Mouse (Mus musculus) adrenal gland, adult 8-10 months (tissue): ENCODE results near the gene Rfx3. TPM values are rescaled to one million over a fixed set of nuclear protein-coding genes. Genes with fewer than 3 reads are reported as not detected.

Source experiments
- DNase-seq: peaks from one replicate; pipeline ENCODE4 v3.0.0; 2022
- total RNA-seq, 4 experiments: library from RNA; stranded (reverse); gene quantifications; 2 replicates each; pipeline ENCODE4 v1.2.4; 2022

Gene Rfx3
- 1 to 10 TPM; 7.3 to 9.5 (median 8.2) TPM for total RNA-seq

DNA sequence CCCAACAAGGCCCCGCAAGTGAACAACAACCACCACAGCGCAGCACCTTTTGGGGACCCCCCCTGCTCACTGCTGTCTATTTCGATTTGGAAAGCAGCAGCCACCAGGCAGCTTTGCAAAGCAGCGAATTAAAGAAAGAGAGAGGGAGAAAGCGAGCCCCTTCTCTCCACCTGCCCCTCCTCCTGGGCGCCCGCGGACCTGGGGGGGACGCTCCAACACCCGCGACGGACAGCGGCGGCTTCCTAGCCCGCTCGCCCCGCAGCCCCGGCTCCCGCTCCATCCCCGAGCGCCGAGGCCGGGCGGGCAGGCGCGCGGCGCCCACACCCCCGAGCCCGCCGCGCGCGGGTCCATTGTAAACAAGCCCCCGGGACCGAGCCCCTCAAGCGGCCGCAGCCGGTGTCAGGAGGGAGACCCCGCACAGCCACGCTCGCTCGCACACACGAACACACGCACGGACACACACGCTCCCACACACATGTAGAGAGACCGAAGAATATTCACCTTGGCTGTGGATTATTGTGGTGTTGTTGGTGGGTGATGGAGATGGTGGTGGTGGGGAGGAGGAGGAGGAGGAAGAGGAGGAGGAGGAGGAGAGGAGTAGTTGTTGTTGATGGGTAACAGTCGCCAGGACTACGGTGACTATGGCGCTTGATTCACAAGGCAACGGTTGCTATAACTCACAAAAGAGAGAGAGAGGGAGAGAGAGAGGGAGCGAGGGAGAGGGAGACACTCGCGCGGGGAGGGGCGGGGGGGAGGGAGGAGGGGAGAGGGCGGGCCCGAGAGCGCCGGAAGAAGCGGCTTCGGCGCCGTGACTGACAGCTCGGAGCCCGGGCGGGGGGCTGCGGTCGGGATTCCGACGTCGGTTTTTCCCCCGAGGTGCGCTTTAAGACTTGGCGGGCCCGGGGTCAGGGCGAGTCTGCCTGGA, at the start of gene Rfx3:
TSS of gene Rfx3 (minus strand) at position 696 of the 925 bp plus-strand sequence.
- peak; percentile 24 for DNase-seq

DNA sequence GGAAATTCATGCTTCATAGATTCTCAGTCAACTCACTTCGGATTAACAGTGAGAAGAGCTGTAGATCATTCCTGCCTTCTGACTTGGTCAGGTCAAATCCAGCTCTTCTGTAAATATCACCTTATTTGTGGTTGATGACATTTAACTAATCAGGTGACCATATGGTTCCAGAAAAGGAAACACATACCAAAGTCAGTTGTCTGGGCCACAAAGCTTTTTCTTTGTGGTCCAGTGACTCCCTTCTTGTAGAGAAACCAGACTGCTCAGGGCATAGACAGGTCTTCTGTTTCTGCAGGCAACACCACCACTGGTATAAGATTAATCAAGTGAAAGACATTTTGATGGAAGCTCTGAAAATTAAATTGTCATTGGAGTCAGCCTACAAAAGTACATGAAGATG, 41.1 kb upstream of the Rfx3 start:
- no peak for DNase-seq

DNA sequence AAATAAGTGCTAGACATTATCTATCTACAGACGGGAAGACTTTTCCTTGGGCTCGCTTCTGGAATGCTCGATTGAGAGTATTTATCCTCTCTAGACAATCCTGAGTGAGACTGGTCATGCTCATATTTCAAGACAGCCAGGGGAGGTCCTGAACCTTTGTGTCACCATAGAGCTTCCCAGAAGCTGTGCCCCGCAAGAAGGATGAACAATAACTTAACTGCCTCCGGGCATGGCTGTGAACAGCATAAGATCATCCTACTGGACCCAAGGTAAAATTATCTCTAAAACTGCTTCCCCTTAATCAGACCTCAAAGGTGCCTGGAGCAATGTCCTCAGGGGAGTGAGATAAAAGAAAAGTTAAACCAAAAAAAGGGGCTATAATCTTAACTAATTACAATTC, 40.6 kb upstream of the Rfx3 start:
- no peak for DNase-seq

GRCm38 (mm10) chr19:28049280-28049679, 38.3 kb upstream of the Rfx3 start:
- DNase-seq = no peak

- DNase-seq = no peak
Observed at GRCm38 (mm10) chr19:28046806-28047205, 35.8 kb upstream of the Rfx3 start.

DNA sequence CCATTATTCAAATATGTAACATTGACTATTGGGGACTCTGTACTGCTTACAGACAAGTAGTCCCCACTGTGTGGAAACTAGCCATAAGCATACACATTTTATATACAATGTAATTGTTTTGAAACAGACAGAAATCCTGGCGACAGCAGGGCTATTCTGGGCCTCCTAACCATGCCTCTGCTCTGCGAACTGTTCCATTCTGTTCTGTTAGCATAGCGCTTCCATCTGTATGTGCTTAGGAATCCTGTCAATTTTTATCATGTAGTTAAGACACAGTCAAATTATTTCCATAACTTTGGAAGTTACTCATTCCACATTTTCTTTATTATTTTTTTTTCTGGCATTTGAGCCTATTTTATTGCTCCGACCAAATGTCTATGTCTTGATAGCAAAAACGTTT, 34.0 kb upstream of the Rfx3 start:
- no peak for DNase-seq

DNA sequence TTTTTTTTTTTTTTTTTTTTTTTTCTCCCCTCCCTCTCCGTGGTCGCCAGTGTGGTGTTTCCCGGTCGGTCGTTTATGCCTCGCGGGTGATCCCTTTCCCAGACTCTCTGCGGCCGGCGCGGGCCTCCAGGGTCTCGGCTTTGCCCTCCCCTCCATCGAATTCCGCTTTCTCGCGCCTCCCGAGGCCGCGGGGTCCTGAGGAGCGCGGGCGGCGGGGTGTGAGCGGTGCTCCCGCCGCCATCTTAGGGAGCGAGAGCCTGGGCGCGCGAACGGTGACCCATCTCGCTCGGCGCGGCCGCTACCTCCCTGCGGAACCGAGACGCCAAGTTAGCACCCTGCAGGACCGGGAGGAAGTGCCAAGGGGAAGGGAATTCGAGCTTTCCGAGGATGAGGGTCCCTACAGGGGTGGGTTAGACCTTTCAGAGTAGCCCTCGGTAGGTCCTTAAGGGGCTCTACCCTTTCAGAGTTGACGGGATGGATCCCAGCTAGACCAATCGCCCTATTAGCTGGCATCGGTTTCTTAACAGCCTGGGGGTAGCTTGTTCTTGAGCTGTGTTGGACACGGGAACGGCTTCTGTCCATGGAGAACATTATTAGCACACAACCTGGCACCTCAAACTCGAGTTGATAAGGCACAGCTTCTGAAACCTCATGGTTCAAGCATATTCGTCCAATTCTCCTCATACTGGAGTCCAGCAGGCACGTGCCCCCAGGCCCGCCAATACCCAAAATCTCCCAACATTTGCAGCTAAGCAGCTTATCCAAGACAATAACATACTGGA, 943 bp upstream of the Rfx3 start:
- DNase-seq = peak; percentile 62

DNA sequence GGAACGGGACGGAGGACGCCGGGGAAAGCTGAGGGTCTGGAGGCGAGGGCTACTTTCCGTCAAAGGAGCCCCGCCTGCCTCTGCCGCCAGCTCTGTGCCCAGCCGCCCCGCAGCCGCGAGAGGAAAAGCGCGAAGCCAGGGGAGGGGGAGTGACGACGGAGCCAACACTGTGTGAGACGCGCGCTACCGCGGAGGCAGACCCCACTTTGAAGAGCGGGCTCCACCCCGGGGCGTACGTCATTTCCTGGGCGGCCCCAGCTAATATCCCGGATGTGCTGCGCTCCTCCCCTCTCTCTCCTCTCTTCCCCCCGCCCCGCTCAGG, 391 bp upstream of the Rfx3 start:
- peak; percentile 89 for DNase-seq

GRCm38 (mm10) chr19:28009587-28010281, 1.2 kb downstream of the Rfx3 start:
- DNase-seq = no peak

GRCm38 (mm10) chr19:28004190-28004589, 6.8 kb downstream of the Rfx3 start:
- no peak for DNase-seq

DNA sequence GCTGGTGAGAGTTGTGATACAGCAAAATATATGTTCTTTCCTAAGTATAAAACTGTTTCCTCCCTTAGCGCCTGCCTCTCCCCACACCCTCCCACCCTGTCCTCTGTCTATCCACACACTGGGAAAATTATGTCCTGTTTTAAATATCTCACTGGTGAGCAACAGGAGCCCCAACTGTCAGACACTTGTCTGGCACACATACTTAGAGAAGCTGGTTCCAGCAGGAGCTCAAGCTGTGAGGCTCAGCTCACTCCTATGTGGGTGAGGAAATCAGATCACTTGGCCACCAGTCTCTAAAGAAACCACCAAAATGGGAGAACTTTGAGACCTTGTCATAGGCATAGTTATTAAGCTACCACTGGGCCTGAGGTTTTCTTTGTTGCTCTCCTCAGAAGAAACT, 7.5 kb downstream of the Rfx3 start:
- no peak for DNase-seq

- no peak for DNase-seq
Observed at GRCm38 (mm10) chr19:28002708-28003107, 8.3 kb downstream of the Rfx3 start.

- DNase-seq = no peak
Observed at GRCm38 (mm10) chr19:27992800-27993199, 18.2 kb downstream of the Rfx3 start.

DNA sequence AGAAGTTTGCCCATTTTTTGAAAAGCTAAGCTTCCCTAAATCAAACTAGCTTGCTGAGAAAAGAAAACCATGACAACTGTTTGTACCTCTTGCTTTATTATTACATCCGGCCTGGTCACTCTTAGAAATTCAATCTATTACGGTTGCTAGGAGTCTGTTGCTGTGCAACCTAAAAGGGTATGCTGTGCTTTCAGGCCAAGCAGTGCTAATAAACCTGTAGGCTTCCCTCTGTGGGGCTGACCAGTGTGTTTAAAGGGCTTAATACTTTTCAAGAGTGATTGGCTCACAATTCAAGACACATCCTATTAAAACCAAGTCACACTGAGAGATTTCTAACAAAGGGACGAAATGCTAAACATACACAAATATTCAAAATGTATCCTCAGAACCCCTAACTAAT, 22.2 kb downstream of the Rfx3 start:
- DNase-seq = no peak

GRCm38 (mm10) chr19:27967590-27967989, 43.4 kb downstream of the Rfx3 start:
- DNase-seq = no peak

DNA sequence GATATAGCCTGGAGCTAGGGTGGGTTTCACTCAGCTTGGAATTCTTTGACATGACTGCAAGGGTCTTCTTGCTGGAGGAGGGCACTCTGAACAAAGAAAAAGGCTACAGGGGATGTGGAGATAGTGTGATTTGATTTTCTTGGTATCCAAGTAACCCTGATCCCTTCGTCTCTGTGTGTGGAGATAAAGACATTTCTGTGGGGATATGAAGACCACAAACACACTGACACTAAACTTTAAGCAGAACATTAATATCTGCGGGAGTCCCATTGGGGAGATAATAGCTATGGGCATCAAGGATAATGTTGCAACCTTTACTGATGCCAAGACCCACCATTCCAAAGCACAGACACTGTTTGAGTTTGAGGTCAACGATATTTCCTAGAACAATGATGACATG, 49.7 kb downstream of the Rfx3 start:
- no peak for DNase-seq

DNA sequence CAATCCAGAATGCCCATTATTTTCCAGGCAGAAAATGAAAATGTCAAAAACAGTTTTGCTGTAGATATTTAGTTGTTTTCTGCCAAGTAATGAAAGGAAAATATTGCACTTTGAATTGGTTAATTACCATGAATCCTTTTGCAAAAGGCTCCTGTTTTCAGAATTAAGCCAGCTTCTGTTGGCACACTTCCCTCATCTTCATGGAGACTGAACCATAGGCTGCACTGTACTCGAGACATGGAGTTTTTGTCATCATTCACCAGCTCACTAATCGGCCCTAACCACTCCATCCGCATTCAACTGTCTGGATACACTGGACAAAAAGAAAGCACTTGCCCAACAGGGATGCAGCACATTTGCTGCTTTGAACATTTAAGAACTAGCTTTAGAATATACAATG, 75.5 kb downstream of the Rfx3 start:
- no peak for DNase-seq

DNA sequence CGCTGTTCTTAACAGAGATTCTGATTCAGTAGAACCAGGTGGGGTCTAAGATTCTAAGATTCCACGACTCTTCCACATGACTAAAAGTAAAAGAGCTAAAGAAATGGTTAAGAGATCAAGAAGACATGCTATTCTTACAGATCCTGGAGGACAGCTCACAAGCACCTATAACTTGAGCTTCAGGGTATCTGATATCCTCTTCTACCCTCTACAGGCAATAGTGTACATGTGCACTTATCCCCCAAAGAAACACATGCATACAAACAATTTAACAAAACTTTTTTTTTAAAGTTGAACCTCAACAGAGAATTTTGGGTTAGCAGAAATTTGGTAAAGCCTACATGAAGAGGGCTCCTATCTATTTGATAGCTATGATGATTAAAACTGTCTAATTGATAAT, 79.8 kb downstream of the Rfx3 start:
- no peak for DNase-seq

DNA sequence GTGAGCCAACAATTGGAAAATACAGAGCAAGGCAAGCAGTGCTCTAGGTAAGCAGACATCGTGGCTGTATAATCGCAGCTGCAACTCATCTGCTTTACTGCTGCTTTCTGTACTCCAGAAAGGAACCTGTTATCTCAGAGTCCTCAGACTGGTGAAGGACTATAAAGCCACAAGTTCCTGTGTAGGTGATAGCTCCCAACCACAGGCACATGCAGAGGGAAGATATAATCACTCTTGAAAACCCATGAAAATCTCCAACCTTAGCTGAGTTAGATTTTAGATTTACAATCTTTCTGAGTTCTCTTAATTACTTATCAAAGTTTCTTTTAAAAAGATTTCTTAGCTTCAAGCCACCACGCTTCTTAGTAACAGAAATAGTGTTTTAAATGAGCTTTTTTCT, 84.6 kb downstream of the Rfx3 start:
- no peak for DNase-seq

DNA sequence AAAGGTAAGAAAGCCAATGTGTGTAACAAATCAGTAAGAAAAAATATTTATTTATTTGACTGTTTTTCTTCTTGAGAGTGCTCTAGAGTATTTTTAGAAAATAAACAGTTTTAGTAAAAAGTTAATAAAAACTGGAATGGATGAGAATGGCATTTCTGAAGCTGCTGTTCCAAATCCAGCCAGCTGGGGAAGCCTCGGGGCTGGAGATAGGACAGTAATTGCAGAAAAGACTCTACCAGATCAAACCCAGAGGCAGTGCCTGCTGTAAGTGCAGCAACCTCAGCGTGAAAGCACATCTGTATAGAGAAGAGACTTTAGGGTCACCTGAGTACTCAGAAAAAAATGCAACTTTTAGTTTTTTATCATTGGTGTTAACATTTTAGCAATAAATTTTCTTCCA, 91.9 kb downstream of the Rfx3 start:
- no peak for DNase-seq

DNA sequence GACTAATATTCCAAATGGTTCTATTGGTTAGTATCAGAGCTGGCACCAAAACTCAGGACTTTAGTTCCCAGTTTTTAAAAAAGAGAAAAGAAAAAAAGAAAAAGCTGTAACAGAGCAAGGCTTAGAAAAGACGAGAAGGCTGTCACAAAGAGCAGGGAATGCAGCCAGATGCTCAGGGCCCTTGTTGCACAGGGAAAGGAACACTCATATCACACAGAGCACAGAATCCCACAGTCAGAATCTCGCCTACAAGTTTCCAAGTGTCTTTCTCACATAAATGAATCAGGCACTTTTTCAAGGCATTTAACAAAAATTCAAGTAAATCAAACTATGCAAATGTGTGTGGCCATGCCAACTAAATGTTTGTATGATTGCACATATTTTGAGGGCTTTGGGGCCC, 94.5 kb downstream of the Rfx3 start:
- DNase-seq = no peak

GRCm38 (mm10) chr19:27906976-27907375, 104.0 kb downstream of the Rfx3 start:
- DNase-seq = no peak

DNA sequence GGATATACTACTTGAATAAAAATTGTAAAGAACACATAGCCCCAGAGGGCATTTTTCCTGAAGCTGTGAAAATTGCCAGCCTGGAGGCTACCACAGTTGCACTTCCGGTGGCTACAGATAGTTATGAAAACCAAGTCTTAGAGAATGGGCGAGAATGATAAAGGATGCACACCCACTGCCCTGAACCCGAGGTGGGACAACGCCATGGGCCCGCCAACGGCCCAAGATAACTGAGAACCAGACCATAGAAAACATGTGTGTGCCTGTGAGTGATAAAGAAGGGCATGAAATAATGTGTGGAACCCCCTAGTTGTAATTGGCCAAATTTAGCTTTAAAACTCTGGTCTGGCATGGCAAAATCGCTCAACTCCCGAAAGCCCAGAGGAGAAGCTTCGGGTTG, 105.0 kb downstream of the Rfx3 start:
- no peak for DNase-seq
